Mouse (Mus musculus): ENCODE data around the gene Grip1. TPM values are rescaled to one million over a fixed set of nuclear protein-coding genes. Genes with fewer than 3 reads are reported as not detected.

Grip1 gene
- polyA plus RNA-seq, 1 experiment from 2014 or later: 5.9 TPM

DNA sequence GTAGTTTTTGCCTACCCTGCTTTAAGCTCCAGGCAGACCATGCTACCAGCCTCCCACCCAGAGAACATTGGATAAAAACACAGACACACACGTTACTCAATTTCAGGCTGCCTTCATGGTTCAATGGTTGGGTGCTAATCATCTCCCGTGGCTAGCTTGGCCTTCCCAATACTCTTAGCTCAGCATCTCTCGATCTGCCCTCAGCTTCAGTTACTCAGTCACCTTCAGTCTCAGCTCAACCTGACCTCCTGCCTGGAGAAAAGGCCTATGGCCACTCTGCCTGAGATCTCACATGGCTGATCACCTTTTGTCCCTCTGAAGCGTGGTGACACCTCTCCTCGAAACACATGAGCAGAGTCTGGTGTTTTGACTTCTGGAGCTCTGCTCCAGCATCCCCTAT, 379.7 kb downstream of the Grip1 start:
- 87% methylated on average over 5 of the region's 5 CpGs for WGBS

DNA sequence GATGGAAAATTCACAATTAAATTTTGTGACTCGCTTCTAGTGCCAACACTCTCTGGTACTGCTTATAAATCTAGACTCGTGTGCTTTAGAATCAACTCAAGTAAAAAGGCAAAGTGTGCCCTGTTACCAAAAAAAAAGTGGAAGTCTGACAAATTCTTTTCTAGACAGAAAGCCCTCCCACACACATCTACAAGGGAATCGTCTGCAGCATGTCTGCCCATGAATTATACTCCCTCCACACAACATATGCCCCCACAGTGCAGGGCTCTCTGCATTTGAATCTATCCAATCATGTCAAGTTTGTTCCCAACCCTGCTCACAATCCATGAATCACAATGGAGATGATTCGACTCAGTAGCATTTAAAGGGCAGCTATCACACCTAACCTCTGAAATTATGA, 380.5 kb downstream of the Grip1 start:
- Histone ChIP-seq H3K4me1 (ENCODE audit: control insufficient read depth, insufficient read depth, low read length) (no peaks in the 10 kb centered on the region), H3K36me3 (replicated peaks; ENCODE audit: control insufficient read depth, insufficient read depth, low read depth, low read length) (no peaks in the 10 kb centered on the region), H3K4me2 (ENCODE audit: low read depth, low read length) (no peak overlapping the region), H3K9me3 (replicated peaks; ENCODE audit: control insufficient read depth, low read length) (peaks cover 4% of the 10 kb centered on the region), H3K27ac (replicated peaks; ENCODE audit: low read depth, low read length) (no peak overlapping the region), H3K4me3 (ENCODE audit: low read depth, low read length) (no peak overlapping the region), H3K27me3 (ENCODE audit: control insufficient read depth, insufficient read depth, low read length) (no peaks in the 10 kb centered on the region), H3K9ac (replicated peaks; ENCODE audit: low read length) (no peak overlapping the region)
- DNase-seq (ENCODE audit: low spot score) (no peak), ATAC-seq (replicated peaks; ENCODE audit: insufficient number of reproducible peaks, low FRiP score, low TSS enrichment, low read depth) (no peak)
- 77% methylated on average over 4 of the region's 4 CpGs for WGBS

More for the DNA sequence above, 379.7 kb downstream of the Grip1 start:
- no peak for DNase-seq (ENCODE audit: low spot score)
- no peak overlapping the region for H3K4me2 ChIP-seq (ENCODE audit: low read depth, low read length)
- no peak overlapping the region for H3K27ac ChIP-seq (replicated peaks; ENCODE audit: low read depth, low read length)
- H3K27me3 ChIP-seq (ENCODE audit: control insufficient read depth, insufficient read depth, low read length): no peaks in the 10 kb centered on the region
- H3K4me1 ChIP-seq (ENCODE audit: control insufficient read depth, insufficient read depth, low read length): no peaks in the 10 kb centered on the region
- ATAC-seq (replicated peaks; ENCODE audit: insufficient number of reproducible peaks, low FRiP score, low TSS enrichment, low read depth): no peak
- H3K36me3 ChIP-seq (replicated peaks; ENCODE audit: control insufficient read depth, insufficient read depth, low read depth, low read length): no peaks in the 10 kb centered on the region
- H3K9me3 ChIP-seq (replicated peaks; ENCODE audit: control insufficient read depth, low read length): peaks cover 4% of the 10 kb centered on the region
- H3K9ac ChIP-seq (replicated peaks; ENCODE audit: low read length): no peak overlapping the region
- no peak overlapping the region for H3K4me3 ChIP-seq (ENCODE audit: low read depth, low read length)

DNA sequence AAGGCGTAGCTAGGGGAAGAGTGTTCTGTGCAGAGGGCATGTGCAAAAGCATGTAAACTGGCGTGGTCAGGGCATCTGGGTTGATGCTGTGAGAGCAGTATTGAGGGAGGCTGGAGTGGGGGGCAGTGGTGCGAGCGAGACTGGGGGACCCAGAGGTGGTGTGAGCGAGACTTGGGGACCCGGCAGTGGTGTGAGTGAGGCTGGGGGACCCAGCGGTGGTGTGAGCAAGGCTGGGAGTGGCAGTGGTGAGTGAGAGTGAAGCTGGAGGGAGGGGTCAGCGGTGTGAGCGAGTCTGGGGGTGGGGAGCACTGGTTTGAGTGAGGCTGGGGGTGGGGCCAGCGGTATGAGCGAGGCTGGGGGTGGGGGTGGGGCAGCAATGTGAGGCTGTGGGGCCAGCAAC, 386.0 kb downstream of the Grip1 start:
- 78% methylated on average over 11 of the region's 11 CpGs for WGBS
- Histone ChIP-seq H3K4me1 (ENCODE audit: control insufficient read depth, insufficient read depth, low read length) (no peaks in the 10 kb centered on the region), H3K27me3 (ENCODE audit: control insufficient read depth, insufficient read depth, low read length) (no peaks in the 10 kb centered on the region), H3K9me3 (replicated peaks; ENCODE audit: control insufficient read depth, low read length) (no peaks in the 10 kb centered on the region), H3K36me3 (replicated peaks; ENCODE audit: control insufficient read depth, insufficient read depth, low read depth, low read length) (no peaks in the 10 kb centered on the region), H3K4me3 (ENCODE audit: low read depth, low read length) (no peak overlapping the region), H3K9ac (replicated peaks; ENCODE audit: low read length) (no peak overlapping the region), H3K4me2 (ENCODE audit: low read depth, low read length) (no peak overlapping the region), H3K27ac (replicated peaks; ENCODE audit: low read depth, low read length) (no peak overlapping the region)
- no peak for ATAC-seq (replicated peaks; ENCODE audit: insufficient number of reproducible peaks, low FRiP score, low TSS enrichment, low read depth)
- no peak for DNase-seq (ENCODE audit: low spot score)

DNA sequence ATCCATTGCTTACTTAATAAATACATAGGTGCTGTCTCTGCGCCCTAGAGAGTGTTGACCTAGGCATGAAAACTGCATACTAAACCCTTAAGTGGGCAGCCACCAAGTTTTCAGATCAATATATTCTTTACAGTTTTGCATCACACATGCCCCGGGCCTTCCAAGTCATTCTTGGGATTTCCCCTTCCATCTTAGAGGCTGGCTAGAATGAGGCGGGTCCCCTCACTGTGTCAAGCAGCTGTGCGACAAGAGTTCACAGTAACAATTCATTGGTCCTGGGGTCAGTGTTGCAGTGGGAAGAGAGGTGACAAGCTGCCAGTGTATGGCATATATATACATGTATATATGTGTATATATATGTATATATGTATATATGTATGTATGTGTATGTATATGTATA, 388.4 kb downstream of the Grip1 start:
- 86% methylated on average over 4 of the region's 4 CpGs for WGBS
- Histone ChIP-seq H3K9me3 (replicated peaks; ENCODE audit: control insufficient read depth, low read length) (no peaks in the 10 kb centered on the region), H3K27ac (replicated peaks; ENCODE audit: low read depth, low read length) (no peak overlapping the region), H3K9ac (replicated peaks; ENCODE audit: low read length) (no peak overlapping the region), H3K36me3 (replicated peaks; ENCODE audit: control insufficient read depth, insufficient read depth, low read depth, low read length) (no peaks in the 10 kb centered on the region), H3K4me1 (ENCODE audit: control insufficient read depth, insufficient read depth, low read length) (no peaks in the 10 kb centered on the region), H3K4me3 (ENCODE audit: low read depth, low read length) (no peak overlapping the region), H3K4me2 (ENCODE audit: low read depth, low read length) (no peak overlapping the region), H3K27me3 (ENCODE audit: control insufficient read depth, insufficient read depth, low read length) (no peaks in the 10 kb centered on the region)
- ATAC-seq (replicated peaks; ENCODE audit: insufficient number of reproducible peaks, low FRiP score, low TSS enrichment, low read depth): no peak
- no peak for DNase-seq (ENCODE audit: low spot score)

DNA sequence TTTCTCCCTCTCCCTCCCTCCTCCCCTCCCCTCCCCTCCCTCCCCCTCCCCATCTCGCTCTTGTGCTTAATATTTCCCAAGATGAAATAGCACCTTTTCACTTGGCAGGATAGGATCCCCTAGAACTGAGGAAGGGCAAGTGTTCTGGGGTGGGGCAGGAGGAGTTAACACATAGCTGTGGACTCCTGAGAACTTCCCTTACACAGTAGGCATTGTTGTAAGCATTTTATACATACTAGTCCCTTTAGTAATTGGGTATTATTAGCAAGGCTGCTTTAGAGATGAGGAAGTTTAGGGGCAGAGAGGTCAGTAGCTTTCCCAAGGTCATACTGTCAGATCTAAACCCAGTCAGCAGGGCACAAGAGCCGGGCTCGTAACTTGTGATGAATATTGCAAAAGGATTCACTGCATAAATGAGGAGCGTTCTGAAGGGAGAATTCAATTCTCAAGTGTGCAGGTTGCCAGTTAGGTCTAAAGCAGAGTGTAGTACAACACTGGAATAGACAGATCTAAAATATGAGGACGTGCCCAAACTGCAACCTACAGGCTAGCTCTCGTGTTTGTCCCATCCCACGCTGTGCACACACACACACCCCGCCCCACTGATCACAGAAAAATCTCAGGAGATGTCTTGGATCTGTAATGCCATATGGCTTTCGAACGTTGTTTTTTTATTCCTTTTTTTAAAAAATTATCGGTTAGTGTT, 392.2 kb downstream of the Grip1 start:
- Histone ChIP-seq H3K9me3 (replicated peaks; ENCODE audit: control insufficient read depth, low read length) (no peaks in the 10 kb centered on the region), H3K4me3 (ENCODE audit: low read depth, low read length) (no peak overlapping the region), H3K36me3 (replicated peaks; ENCODE audit: control insufficient read depth, insufficient read depth, low read depth, low read length) (no peaks in the 10 kb centered on the region), H3K27me3 (ENCODE audit: control insufficient read depth, insufficient read depth, low read length) (no peaks in the 10 kb centered on the region), H3K27ac (replicated peaks; ENCODE audit: low read depth, low read length) (no peak overlapping the region), H3K9ac (replicated peaks; ENCODE audit: low read length) (no peak overlapping the region), H3K4me1 (ENCODE audit: control insufficient read depth, insufficient read depth, low read length) (no peaks in the 10 kb centered on the region), H3K4me2 (ENCODE audit: low read depth, low read length) (no peak overlapping the region)
- 83% methylated on average over 11 of the region's 11 CpGs for WGBS
- DNase-seq (ENCODE audit: low spot score): no peak
- no peak for ATAC-seq (replicated peaks; ENCODE audit: insufficient number of reproducible peaks, low FRiP score, low TSS enrichment, low read depth)

DNA sequence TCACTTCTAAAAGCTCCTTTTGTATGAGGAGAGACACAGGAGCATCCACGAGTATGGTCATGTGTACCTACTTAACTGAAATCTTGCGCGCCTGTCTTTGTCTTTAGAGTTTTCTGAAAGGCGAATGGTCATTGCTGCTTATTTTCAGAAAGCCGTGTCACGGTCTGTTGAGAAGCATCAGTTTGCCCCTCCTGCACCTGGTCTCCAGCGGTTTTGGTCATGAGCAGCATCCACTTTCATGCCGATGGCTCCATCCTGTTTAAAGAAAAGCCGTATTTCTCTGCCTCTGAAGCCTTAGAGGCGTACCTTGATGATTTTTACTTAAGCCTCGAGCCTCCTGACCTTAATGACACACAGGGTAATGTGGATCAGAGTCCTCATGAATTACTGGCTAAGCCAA, 398.0 kb downstream of the Grip1 start:
- DNase-seq (ENCODE audit: low spot score): no peak
- Histone ChIP-seq H3K9ac (replicated peaks; ENCODE audit: low read length) (no peak overlapping the region), H3K4me1 (ENCODE audit: control insufficient read depth, insufficient read depth, low read length) (no peaks in the 10 kb centered on the region), H3K4me3 (ENCODE audit: low read depth, low read length) (no peak overlapping the region), H3K4me2 (ENCODE audit: low read depth, low read length) (no peak overlapping the region), H3K9me3 (replicated peaks; ENCODE audit: control insufficient read depth, low read length) (no peaks in the 10 kb centered on the region), H3K36me3 (replicated peaks; ENCODE audit: control insufficient read depth, insufficient read depth, low read depth, low read length) (no peaks in the 10 kb centered on the region), H3K27ac (replicated peaks; ENCODE audit: low read depth, low read length) (no peak overlapping the region), H3K27me3 (ENCODE audit: control insufficient read depth, insufficient read depth, low read length) (no peaks in the 10 kb centered on the region)
- 83% methylated on average over 11 of the region's 11 CpGs for WGBS
- ATAC-seq (replicated peaks; ENCODE audit: insufficient number of reproducible peaks, low FRiP score, low TSS enrichment, low read depth): no peak

DNA sequence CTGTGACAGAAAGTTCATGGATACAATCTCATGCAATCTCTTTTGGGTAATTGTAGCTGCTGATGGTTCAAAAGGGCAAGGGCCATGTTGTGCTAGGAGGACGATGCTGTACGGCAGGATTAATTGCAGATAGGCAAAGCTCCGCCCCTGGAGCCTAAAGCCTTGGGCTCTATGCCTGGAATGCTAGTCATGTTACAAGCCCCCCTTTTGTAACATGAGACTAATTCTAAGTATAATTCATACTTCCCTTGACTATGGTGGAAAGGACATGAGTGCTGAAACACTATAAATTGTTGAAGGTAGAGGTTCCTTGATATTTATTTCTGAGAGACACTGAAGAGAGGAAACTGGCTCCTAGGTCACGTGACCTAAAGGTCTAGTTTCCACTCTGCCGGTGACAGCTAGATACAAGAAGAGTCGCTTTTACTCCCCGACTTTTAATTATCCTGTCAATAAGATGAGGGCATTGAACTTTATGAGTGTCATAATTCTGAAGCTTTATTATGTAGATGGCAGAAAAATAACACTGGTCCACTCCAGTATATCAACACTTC, 399.0 kb downstream of the Grip1 start:
- Histone ChIP-seq H3K27ac (replicated peaks; ENCODE audit: low read depth, low read length) (no peak overlapping the region), H3K4me1 (ENCODE audit: control insufficient read depth, insufficient read depth, low read length) (no peaks in the 10 kb centered on the region), H3K36me3 (replicated peaks; ENCODE audit: control insufficient read depth, insufficient read depth, low read depth, low read length) (no peaks in the 10 kb centered on the region), H3K4me2 (ENCODE audit: low read depth, low read length) (no peak overlapping the region), H3K9me3 (replicated peaks; ENCODE audit: control insufficient read depth, low read length) (no peaks in the 10 kb centered on the region), H3K9ac (replicated peaks; ENCODE audit: low read length) (no peak overlapping the region), H3K4me3 (ENCODE audit: low read depth, low read length) (no peak overlapping the region), H3K27me3 (ENCODE audit: control insufficient read depth, insufficient read depth, low read length) (no peaks in the 10 kb centered on the region)
- DNase-seq (ENCODE audit: low spot score) (peak; percentile 45), ATAC-seq (replicated peaks; ENCODE audit: insufficient number of reproducible peaks, low FRiP score, low TSS enrichment, low read depth) (no peak)
- 60% methylated on average over 7 of the region's 7 CpGs for WGBS

DNA sequence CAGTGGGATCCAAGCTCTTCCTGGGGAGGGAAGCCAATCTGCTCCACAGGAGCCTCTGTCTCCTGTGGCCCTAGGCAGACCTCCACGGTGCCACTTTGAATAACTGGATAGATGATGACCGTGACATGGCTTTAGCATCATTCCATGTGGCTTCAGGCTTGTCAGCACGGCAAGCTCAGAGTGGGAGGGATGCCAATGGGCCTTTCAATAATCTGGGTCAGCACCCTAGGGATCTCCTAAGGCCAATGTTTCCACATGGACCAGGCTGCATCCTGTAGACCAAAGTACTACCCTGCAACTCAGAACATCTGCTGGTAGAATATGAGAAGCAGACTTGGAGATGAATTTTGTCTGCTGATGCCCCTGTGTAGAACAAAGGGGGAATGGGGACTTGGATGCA, 414.1 kb downstream of the Grip1 start:
- Histone ChIP-seq H3K27ac (replicated peaks; ENCODE audit: low read depth, low read length) (no peak overlapping the region), H3K4me3 (ENCODE audit: low read depth, low read length) (no peak overlapping the region), H3K9me3 (replicated peaks; ENCODE audit: control insufficient read depth, low read length) (no peaks in the 10 kb centered on the region), H3K9ac (replicated peaks; ENCODE audit: low read length) (no peak overlapping the region), H3K4me1 (ENCODE audit: control insufficient read depth, insufficient read depth, low read length) (no peaks in the 10 kb centered on the region), H3K36me3 (replicated peaks; ENCODE audit: control insufficient read depth, insufficient read depth, low read depth, low read length) (no peaks in the 10 kb centered on the region), H3K27me3 (ENCODE audit: control insufficient read depth, insufficient read depth, low read length) (no peaks in the 10 kb centered on the region), H3K4me2 (ENCODE audit: low read depth, low read length) (no peak overlapping the region)
- ATAC-seq (replicated peaks; ENCODE audit: insufficient number of reproducible peaks, low FRiP score, low TSS enrichment, low read depth) (no peak), DNase-seq (ENCODE audit: low spot score) (no peak)
- WGBS: 67% methylated on average over 3 of the region's 3 CpGs
